Mouse (Mus musculus): ENCODE measurements around the gene Leo1. TPM values are rescaled to one million over a fixed set of nuclear protein-coding genes. Genes with fewer than 3 reads are reported as not detected.

Gene Leo1
- polyA plus RNA-seq, 1 experiment from 2014 or later = 43.6 TPM

DNA sequence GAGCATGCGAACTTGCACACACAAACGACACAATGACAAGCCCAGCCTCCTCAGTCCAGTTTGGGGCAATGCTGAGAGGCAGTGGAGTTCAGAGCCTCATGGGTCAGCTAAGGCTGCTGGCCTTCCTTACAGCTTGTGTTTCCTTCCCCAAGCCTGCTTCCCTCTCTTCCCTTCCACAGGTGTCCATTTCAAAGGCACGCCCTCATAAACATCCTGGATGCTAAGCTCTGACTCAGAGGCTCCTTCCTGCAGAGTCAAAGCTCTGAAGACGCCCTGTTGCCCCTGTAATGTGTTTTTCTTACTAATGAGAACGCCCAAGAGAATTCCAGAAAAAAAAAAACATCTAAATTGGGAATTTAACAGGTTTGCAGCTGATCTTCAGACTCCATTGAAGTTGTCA is 17.6 kb upstream of the Leo1 start:
- WGBS = 67% methylated on average over 5 of the region's 5 CpGs
- ATAC-seq = no peak
- Histone ChIP-seq H3K36me3 (ENCODE audit: control insufficient read depth, insufficient read depth, low read length) (no peaks in the 10 kb centered on the region), H3K9me3 (replicated peaks; ENCODE audit: control insufficient read depth, low read length, poor library complexity, severe bottlenecking) (no peaks in the 10 kb centered on the region), H3K4me1 (ENCODE audit: control insufficient read depth, insufficient read depth, low read length) (no peaks in the 10 kb centered on the region), H3K9ac (ENCODE audit: low read depth, low read length) (no peak overlapping the region), H3K27ac (ENCODE audit: low read length) (no peak overlapping the region), H3K27me3 (ENCODE audit: control insufficient read depth, insufficient read depth, low read depth, low read length) (no peaks in the 10 kb centered on the region), H3K4me2 (ENCODE audit: low read length) (no peak overlapping the region), H3K4me3 (ENCODE audit: low read depth, low read length) (no peak overlapping the region)

DNA sequence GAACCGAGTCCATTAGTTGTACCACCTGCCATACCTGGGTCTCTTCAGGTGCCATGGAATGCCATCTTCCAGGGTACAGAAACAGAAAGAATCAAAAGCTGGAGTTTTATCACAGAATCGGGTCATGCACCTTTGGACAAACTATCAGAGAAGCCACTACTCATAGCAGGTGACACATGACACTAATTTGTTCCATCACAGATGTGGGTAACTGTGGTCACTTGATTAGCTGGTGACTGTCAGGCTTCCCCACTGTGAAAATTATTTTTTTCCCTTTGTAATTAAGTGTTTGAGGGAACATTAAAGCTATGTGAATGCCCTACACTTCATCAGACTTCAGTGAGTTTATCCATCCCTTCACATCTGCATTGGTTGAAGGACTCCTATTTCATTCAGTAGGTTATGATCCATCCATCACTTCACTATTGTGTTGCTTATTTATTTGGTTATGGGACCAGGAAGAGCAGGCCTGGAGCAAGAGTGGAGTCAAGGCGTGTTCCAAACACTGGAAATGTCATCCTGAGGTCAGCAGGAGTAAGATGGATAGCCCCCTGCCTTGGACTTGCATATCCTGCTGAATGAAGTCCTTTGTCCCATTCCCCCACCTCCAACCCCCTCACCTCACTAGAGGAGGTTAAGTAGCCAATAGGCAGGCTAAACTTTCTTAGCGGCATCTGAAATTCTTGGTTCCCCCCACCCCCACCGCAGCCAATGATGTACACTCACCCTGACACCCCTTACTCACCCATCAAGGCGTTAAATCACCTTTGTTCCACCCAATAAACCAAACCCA is 16.8 kb upstream of the Leo1 start:
- Histone ChIP-seq H3K4me3 (ENCODE audit: low read depth, low read length) (no peak overlapping the region), H3K27ac (ENCODE audit: low read length) (no peak overlapping the region), H3K4me1 (ENCODE audit: control insufficient read depth, insufficient read depth, low read length) (no peaks in the 10 kb centered on the region), H3K4me2 (ENCODE audit: low read length) (no peak overlapping the region), H3K36me3 (ENCODE audit: control insufficient read depth, insufficient read depth, low read length) (no peaks in the 10 kb centered on the region), H3K9me3 (replicated peaks; ENCODE audit: control insufficient read depth, low read length, poor library complexity, severe bottlenecking) (no peaks in the 10 kb centered on the region), H3K27me3 (ENCODE audit: control insufficient read depth, insufficient read depth, low read depth, low read length) (no peaks in the 10 kb centered on the region), H3K9ac (ENCODE audit: low read depth, low read length) (no peak overlapping the region)
- ATAC-seq = no peak
- 75% methylated on average over 6 of the region's 6 CpGs for WGBS

DNA sequence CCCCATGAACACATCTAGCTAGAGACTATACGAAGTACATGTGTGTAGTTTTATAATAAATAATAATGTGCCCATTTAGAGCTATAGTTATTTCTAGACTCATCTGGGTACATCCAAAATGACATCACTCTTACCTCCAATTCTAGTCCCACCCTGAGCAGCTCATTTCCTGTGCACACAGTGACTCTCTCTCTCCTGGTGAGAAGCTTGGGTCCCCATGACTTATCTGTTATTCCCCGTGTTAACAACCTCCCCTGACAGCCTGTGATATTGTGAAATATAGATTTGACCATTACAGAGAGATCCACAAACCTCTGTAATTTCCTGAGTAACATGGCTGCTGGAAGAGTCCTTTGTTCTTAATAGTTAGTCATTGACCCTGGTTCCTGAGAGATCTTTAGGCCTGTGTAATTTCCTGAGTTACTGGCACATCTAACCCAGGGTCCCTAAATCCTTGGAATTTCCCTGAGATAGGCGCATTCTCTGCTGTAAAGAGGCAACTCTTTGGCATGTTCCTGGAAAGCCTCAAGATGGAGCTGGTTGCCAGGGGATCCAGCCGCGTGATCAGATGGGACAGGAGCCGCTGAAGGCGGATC is 15.4 kb upstream of the Leo1 start:
- H3K4me3 ChIP-seq (ENCODE audit: low read depth, low read length) = no peak overlapping the region
- WGBS = 85% methylated on average over 7 of the region's 7 CpGs
- no peak for ATAC-seq

DNA sequence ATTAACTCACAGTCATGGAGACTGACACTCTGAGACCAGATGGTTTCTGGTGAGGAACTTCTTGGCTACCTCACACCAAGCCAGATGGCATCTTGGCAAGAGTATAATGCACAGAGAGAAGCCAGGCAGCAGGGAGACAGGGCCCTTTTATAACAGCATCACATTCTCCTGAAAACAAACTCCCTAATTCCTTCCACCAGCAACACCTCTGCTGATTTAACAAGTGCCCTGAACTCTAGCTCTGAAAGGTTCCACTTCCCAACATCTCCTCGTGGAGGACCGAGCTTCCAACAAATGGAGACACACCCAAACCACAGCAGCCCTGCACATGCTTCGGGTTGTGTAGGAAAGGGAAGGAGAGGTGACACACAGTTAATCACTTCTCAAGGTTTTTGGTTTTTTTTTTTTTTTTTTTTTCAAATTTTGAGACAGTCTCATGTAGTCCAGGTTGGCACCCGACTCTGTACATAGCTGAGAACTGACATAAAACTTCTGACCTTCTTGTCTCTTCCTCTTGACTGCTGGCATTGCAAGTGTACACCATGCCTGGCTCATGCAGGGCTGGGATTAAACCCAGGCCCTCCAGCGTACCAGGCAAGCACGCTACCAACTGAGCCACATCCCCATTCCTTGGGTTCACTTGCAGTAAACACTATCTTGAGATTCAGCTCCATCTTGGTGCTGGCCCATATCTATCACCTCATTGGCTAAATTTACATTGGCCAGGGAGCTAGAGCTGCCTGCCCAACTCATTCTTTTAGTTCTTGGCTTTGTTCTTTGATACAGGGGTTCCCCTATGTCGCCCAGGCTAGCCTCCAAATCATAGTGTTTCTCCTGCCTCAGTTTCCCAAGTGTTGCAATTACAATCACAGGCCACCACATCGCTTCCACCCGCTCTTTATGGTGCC is 13.7 kb upstream of the Leo1 start:
- 88% methylated on average over 9 of the region's 9 CpGs for WGBS
- no peaks in the 10 kb centered on the region for H3K4me1 ChIP-seq (ENCODE audit: control insufficient read depth, insufficient read depth, low read length)
- H3K9me3 ChIP-seq (replicated peaks; ENCODE audit: control insufficient read depth, low read length, poor library complexity, severe bottlenecking) = no peaks in the 10 kb centered on the region
- no peak overlapping the region for H3K27ac ChIP-seq (ENCODE audit: low read length)
- no peaks in the 10 kb centered on the region for H3K27me3 ChIP-seq (ENCODE audit: control insufficient read depth, insufficient read depth, low read depth, low read length)
- H3K4me2 ChIP-seq (ENCODE audit: low read length) = no peak overlapping the region
- H3K36me3 ChIP-seq (ENCODE audit: control insufficient read depth, insufficient read depth, low read length) = no peaks in the 10 kb centered on the region
- no peak for ATAC-seq
- no peak overlapping the region for H3K4me3 ChIP-seq (ENCODE audit: low read depth, low read length)
- no peak overlapping the region for H3K9ac ChIP-seq (ENCODE audit: low read depth, low read length)

More for the DNA sequence above, 15.4 kb upstream of the Leo1 start:
- Histone ChIP-seq H3K4me1 (ENCODE audit: control insufficient read depth, insufficient read depth, low read length) (no peaks in the 10 kb centered on the region), H3K4me2 (ENCODE audit: low read length) (no peak overlapping the region), H3K27me3 (ENCODE audit: control insufficient read depth, insufficient read depth, low read depth, low read length) (no peaks in the 10 kb centered on the region), H3K27ac (ENCODE audit: low read length) (no peak overlapping the region), H3K9me3 (replicated peaks; ENCODE audit: control insufficient read depth, low read length, poor library complexity, severe bottlenecking) (no peaks in the 10 kb centered on the region), H3K36me3 (ENCODE audit: control insufficient read depth, insufficient read depth, low read length) (no peaks in the 10 kb centered on the region), H3K9ac (ENCODE audit: low read depth, low read length) (no peak overlapping the region)

DNA sequence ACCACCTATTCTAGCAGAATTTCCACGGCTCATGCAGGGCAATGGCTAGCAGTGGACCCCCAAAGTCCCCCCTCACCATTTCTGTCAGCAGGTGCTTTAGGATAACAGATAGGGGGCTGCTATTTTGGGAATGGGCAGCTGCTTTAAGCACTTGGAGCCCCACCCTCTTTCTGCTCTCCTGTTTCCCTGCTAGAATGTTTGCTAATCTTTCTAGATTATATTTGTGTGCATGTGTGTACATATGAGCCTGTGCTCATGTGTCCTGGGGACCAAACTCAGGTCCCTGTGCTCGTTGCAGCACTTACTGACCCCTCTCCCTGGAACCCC is 13.1 kb upstream of the Leo1 start:
- no peak overlapping the region for H3K4me2 ChIP-seq (ENCODE audit: low read length)
- H3K36me3 ChIP-seq (ENCODE audit: control insufficient read depth, insufficient read depth, low read length) = no peaks in the 10 kb centered on the region
- no peak overlapping the region for H3K9ac ChIP-seq (ENCODE audit: low read depth, low read length)
- no peaks in the 10 kb centered on the region for H3K9me3 ChIP-seq (replicated peaks; ENCODE audit: control insufficient read depth, low read length, poor library complexity, severe bottlenecking)
- ATAC-seq = no peak
- no peaks in the 10 kb centered on the region for H3K27me3 ChIP-seq (ENCODE audit: control insufficient read depth, insufficient read depth, low read depth, low read length)
- H3K27ac ChIP-seq (ENCODE audit: low read length) = no peak overlapping the region
- no peaks in the 10 kb centered on the region for H3K4me1 ChIP-seq (ENCODE audit: control insufficient read depth, insufficient read depth, low read length)
- H3K4me3 ChIP-seq (ENCODE audit: low read depth, low read length) = no peak overlapping the region
- WGBS = 80% methylated on average over 2 of the region's 2 CpGs

DNA sequence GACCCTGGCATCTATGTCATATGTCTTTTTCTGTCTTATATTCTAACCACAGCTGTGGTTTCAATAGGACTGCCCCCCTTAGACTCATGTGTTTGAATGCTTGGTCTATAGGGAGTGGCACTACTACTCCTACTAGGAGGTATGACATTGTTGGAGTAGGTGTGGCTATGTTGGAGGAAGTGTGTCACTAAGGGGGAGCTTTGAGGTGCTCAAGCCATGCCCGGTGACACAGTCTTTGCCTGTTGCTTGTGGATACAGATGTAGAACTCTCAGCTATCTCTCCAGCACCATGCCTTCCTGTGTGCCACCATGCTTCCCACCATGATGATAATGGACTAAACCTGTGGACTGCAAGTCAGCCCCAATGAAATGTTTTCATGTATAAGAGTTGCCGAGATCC is 12.3 kb upstream of the Leo1 start:
- no peak for ATAC-seq
- WGBS = 97% methylated on average over 2 of the region's 2 CpGs
- no peaks in the 10 kb centered on the region for H3K36me3 ChIP-seq (ENCODE audit: control insufficient read depth, insufficient read depth, low read length)
- H3K9ac ChIP-seq (ENCODE audit: low read depth, low read length) = no peak overlapping the region
- no peaks in the 10 kb centered on the region for H3K4me1 ChIP-seq (ENCODE audit: control insufficient read depth, insufficient read depth, low read length)
- H3K4me2 ChIP-seq (ENCODE audit: low read length) = no peak overlapping the region
- H3K4me3 ChIP-seq (ENCODE audit: low read depth, low read length) = no peak overlapping the region
- H3K9me3 ChIP-seq (replicated peaks; ENCODE audit: control insufficient read depth, low read length, poor library complexity, severe bottlenecking) = no peaks in the 10 kb centered on the region
- H3K27me3 ChIP-seq (ENCODE audit: control insufficient read depth, insufficient read depth, low read depth, low read length) = no peaks in the 10 kb centered on the region
- H3K27ac ChIP-seq (ENCODE audit: low read length) = no peak overlapping the region

DNA sequence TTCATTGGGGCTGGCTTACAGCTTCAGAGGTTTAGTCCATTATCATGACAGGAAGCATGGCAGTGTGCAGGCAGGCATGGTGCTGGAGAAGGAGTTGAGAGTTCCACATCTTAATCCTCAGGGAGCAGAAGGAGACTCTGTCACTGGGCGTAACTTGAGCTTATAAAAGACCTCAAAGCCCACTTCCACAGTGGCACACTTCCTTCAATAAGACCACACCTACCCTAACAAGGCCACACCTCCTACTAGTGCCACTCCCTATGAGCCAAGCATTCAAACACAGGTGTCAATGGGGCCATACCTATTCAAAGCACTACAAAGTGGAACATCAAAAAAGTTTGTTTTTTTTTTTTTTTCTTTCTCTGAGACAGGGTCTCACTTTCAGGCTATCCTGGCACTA is 11.7 kb upstream of the Leo1 start:
- Histone ChIP-seq H3K9me3 (replicated peaks; ENCODE audit: control insufficient read depth, low read length, poor library complexity, severe bottlenecking) (no peaks in the 10 kb centered on the region), H3K27ac (ENCODE audit: low read length) (no peak overlapping the region), H3K4me3 (ENCODE audit: low read depth, low read length) (no peak overlapping the region), H3K4me2 (ENCODE audit: low read length) (no peak overlapping the region), H3K27me3 (ENCODE audit: control insufficient read depth, insufficient read depth, low read depth, low read length) (no peaks in the 10 kb centered on the region), H3K9ac (ENCODE audit: low read depth, low read length) (no peak overlapping the region), H3K36me3 (ENCODE audit: control insufficient read depth, insufficient read depth, low read length) (no peaks in the 10 kb centered on the region), H3K4me1 (ENCODE audit: control insufficient read depth, insufficient read depth, low read length) (no peaks in the 10 kb centered on the region; the same call in 1 of the 2 replicates)
- WGBS = 96% methylated on average over 1 of the region's 1 CpGs
- no peak for ATAC-seq

DNA sequence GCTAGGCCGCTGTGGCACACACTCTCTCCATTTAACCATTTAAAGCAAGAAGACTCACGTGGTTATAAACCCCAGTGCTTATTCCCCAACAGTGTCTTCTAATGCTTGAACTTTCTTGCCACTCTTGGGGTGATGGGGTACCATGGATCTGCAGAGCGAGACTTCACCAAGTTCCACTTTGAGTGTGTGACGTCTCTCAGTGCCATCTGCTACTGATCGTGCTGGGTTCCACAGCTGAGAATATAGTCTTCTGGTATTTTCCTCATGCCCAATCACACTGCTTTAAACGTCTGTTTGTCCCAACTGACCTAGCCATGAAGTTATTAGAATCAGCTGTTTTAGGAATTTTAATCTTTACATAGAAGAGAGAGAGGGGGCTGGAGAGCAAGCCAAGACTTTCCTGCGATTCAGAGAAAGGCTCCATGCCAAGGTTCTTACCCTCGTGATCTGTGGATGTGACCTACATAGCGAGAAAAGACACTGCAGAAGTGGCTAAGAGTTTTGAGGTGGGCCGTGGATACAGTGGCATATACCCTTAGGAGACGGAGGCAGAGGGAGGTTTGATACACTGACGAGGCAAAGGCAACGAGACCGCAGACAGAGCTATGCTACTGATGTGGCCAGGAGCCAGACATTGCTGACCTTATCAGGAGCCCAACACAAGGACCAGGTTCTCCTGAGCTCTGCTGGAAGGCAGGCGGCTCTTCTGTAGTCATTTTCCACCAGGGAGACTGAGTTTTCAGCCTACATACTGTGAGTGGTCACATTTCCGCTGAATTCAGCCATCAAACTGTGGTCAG is 10.3 kb upstream of the Leo1 start:
- no peak for ATAC-seq
- H3K4me2 ChIP-seq (ENCODE audit: low read length) = no peak overlapping the region
- no peak overlapping the region for H3K9ac ChIP-seq (ENCODE audit: low read depth, low read length)
- no peaks in the 10 kb centered on the region for H3K27me3 ChIP-seq (ENCODE audit: control insufficient read depth, insufficient read depth, low read depth, low read length)
- no peaks in the 10 kb centered on the region for H3K36me3 ChIP-seq (ENCODE audit: control insufficient read depth, insufficient read depth, low read length)
- no peak overlapping the region for H3K27ac ChIP-seq (ENCODE audit: low read length)
- H3K9me3 ChIP-seq (replicated peaks; ENCODE audit: control insufficient read depth, low read length, poor library complexity, severe bottlenecking) = no peaks in the 10 kb centered on the region
- H3K4me1 ChIP-seq (ENCODE audit: control insufficient read depth, insufficient read depth, low read length) = no peaks in the 10 kb centered on the region; the same call in 1 of the 2 replicates
- WGBS = 70% methylated on average over 16 of the region's 16 CpGs
- no peak overlapping the region for H3K4me3 ChIP-seq (ENCODE audit: low read depth, low read length)

All from midbrain, embryonic 16.5 days (tissue).